Mouse (Mus musculus) E14TG2a.4 (cell line): ENCODE measurements at regions not wholly inside any gene's neighbourhood (a gene's known extent, or its start where the extent isn't known, plus 50 kb on each side); places are given as distances from the start of the nearest gene placed in this dataset.

Experiments
- H3K27me3 ChIP-seq: 2 replicates; pipeline ENCODE4 v1.6.1; 2014; ENCODE audit warnings: low read length, control low read depth; ENCODE audit not compliant: insufficient read depth
- H3K36me3 ChIP-seq: 2 replicates; pipeline ENCODE4 v1.6.1; 2014; ENCODE audit warnings: low read length, control low read depth; ENCODE audit not compliant: insufficient read depth
- H3K4me1 ChIP-seq: replicated peaks from 2 replicates; pipeline ENCODE4 v1.6.1; 2014; ENCODE audit warnings: low read depth, low read length, control low read depth
- H3K4me3 ChIP-seq: replicated peaks from 2 replicates; pipeline ENCODE4 v1.5.1; 2014; ENCODE audit warnings: mild to moderate bottlenecking, low read length
- H3K9me3 ChIP-seq: 2 replicates; pipeline ENCODE4 v1.6.1; 2014; ENCODE audit warnings: low read length, control low read depth
- CTCF ChIP-seq: conservative IDR thresholded peaks from 2 replicates; pipeline ENCODE4 v1.5.1; 2014; ENCODE audit warnings: low read length
- NANOG ChIP-seq: IDR thresholded peaks from 2 replicates; pipeline ENCODE4 v1.6.1; 2014; ENCODE audit warnings: borderline replicate concordance, low read length, mixed read lengths
- POU5F1 ChIP-seq: IDR thresholded peaks from 2 replicates; pipeline ENCODE4 v1.6.1; 2014; ENCODE audit warnings: low read length, borderline replicate concordance

- Histone ChIP-seq H3K36me3 (no peaks in the 10 kb centered on the region), H3K4me3 (no peak overlapping the region), H3K4me1 (no peaks in the 10 kb centered on the region), H3K27me3 (no peaks in the 10 kb centered on the region; the same call in 1 of the 2 replicates), H3K9me3 (no peaks in the 10 kb centered on the region)
- TF ChIP-seq NANOG (no peak), POU5F1 (no peak), CTCF (no peak)
Measured at GRCm38 (mm10) chr13:32422485-32422884, 83.9 kb upstream of the Gmds start.

GRCm38 (mm10) chr13:32419326-32419725 lies 80.8 kb upstream of the Gmds start:
- Histone ChIP-seq H3K9me3 (no peaks in the 10 kb centered on the region), H3K36me3 (no peaks in the 10 kb centered on the region), H3K27me3 (no peaks in the 10 kb centered on the region), H3K4me3 (no peak overlapping the region), H3K4me1 (no peaks in the 10 kb centered on the region)
- TF ChIP-seq CTCF, result no peak

GRCm38 (mm10) chr13:32418655-32419054 lies 80.1 kb upstream of the Gmds start:
- H3K4me3 ChIP-seq, result no peak overlapping the region
- H3K36me3 ChIP-seq, result no peaks in the 10 kb centered on the region
- TF ChIP-seq NANOG (no peak), POU5F1 (no peak), CTCF (no peak)
- no peaks in the 10 kb centered on the region for H3K9me3 ChIP-seq
- no peaks in the 10 kb centered on the region for H3K4me1 ChIP-seq
- no peaks in the 10 kb centered on the region for H3K27me3 ChIP-seq

- H3K36me3 ChIP-seq, result no peaks in the 10 kb centered on the region
- no peaks in the 10 kb centered on the region for H3K4me1 ChIP-seq
- no peaks in the 10 kb centered on the region for H3K9me3 ChIP-seq
- no peaks in the 10 kb centered on the region for H3K27me3 ChIP-seq
- TF ChIP-seq POU5F1 (no peak), NANOG (no peak), CTCF (no peak)
- no peak overlapping the region for H3K4me3 ChIP-seq
Measured at GRCm38 (mm10) chr13:32417907-32418306, 79.4 kb upstream of the Gmds start.

- Histone ChIP-seq H3K4me3 (no peak overlapping the region), H3K9me3 (no peaks in the 10 kb centered on the region), H3K4me1 (no peaks in the 10 kb centered on the region), H3K36me3 (no peaks in the 10 kb centered on the region), H3K27me3 (no peaks in the 10 kb centered on the region)
- TF ChIP-seq POU5F1 (no peak), NANOG (no peak), CTCF (peak; percentile 78)
Measured at GRCm38 (mm10) chr13:32411287-32411935, 72.9 kb upstream of the Gmds start.

GRCm38 (mm10) chr13:32410065-32410464 lies 71.5 kb upstream of the Gmds start:
- Histone ChIP-seq H3K9me3 (no peaks in the 10 kb centered on the region), H3K4me1 (no peaks in the 10 kb centered on the region), H3K4me3 (no peak overlapping the region), H3K27me3 (no peaks in the 10 kb centered on the region), H3K36me3 (no peaks in the 10 kb centered on the region)
- no peak for TF ChIP-seq CTCF
- TF ChIP-seq NANOG, result no peak
- TF ChIP-seq POU5F1, result no peak

- no peaks in the 10 kb centered on the region for H3K9me3 ChIP-seq
- no peaks in the 10 kb centered on the region for H3K4me1 ChIP-seq
- H3K27me3 ChIP-seq, result no peaks in the 10 kb centered on the region
- TF ChIP-seq NANOG, result no peak
- no peak for TF ChIP-seq POU5F1
- TF ChIP-seq CTCF, result no peak
- no peak overlapping the region for H3K4me3 ChIP-seq
- no peaks in the 10 kb centered on the region for H3K36me3 ChIP-seq
Measured at GRCm38 (mm10) chr13:32398616-32399015, 60.1 kb upstream of the Gmds start.
